Mouse (Mus musculus) megakaryocyte progenitor cell, adult 5-6 weeks (primary cell): ENCODE measurements around the gene Catsper1. TPM values are rescaled to one million over a fixed set of nuclear protein-coding genes. Genes with fewer than 3 reads are reported as not detected.
"Not testable (repeated sequence)": the region's sequence is repeated elsewhere in the genome, so short reads cannot be mapped to it uniquely, and the experiment has no call there.

Experiments used
- ATAC-seq: replicated peaks from 2 replicates; pipeline ENCODE4 v1.8.0; 2016; ENCODE audit warnings: mild to moderate bottlenecking, moderate TSS enrichment, inconsistent platforms; ENCODE audit not compliant: poor library complexity
- total RNA-seq, 2 experiments: library from RNA; stranded (forward) in 1 of 2; stranded (reverse) in 1 of 2; fragments of 157-497, 149-512 nt in 1 of 2; fragments of 200-1000 nt in 1 of 2; gene quantifications; 2 replicates each; pipeline versions ENCODE4 v1.2.3 to v1.2.4; 2015 to 2017

The Catsper1 gene
- total RNA-seq, 2 experiments from 2014 or later, result not detected

GRCm38 (mm10) chr19:5349502-5349873 lies 13.9 kb downstream of the Catsper1 start, which contains the start of gene Cst6:
Gene Cst6 (minus strand): TSS chr19:5349574.
- ATAC-seq, result not testable (repeated sequence)

- no peak for ATAC-seq
These were observed 18.1 kb downstream of the Catsper1 start for GRCm38 (mm10) chr19:5353609-5354008.

DNA sequence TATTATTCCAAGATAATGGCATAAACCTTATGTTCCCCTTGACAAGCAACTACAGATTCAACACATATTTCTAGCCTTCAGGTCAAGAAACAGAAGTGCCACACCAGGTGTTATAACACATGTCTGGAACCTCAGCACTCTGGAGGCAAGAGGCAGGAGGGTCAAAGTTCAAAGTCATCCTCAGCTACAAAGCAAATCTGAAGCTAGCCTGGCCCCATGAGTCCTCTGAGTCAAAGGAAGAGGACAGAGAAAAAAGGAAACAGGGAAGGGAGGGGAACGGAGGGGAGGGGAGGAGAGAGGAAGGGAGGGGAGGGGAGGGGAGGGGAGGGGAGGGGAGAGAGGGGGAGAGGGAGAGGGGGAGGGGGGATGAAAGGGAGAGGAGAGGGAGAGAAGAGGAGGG lies 20.5 kb downstream of the Catsper1 start:
- ATAC-seq, result no peak

DNA sequence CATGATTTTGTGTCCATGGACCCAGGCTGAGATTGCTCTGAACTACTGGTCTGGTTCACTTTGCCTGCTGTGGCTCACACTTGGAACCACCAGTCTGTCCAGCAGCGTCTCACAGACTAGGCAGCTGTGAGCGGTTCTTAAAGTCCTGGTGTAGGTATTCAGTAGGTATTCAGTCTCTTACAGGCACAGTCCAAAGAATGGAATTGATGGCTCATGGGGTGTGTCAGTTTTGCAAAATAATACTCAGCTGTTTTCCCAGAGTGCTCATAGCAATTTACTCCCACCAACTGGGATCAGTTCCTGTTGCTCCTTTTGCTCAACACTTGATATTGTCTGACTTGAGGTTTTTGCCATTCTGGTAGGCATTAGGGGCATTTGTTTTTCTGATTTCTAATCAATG lies 26.6 kb downstream of the Catsper1 start:
- no peak for ATAC-seq

GRCm38 (mm10) chr19:5364124-5364523 lies 28.6 kb downstream of the Catsper1 start:
- ATAC-seq, result no peak

GRCm38 (mm10) chr19:5365751-5366150 lies 30.2 kb downstream of the Catsper1 start:
- ATAC-seq, result no peak

- peak; percentile 73 for ATAC-seq
These were observed 30.9 kb downstream of the Catsper1 start, which contains the start of gene Eif1ad for GRCm38 (mm10) chr19:5366175-5367052. Gene Eif1ad (plus strand): TSS chr19:5366741.

GRCm38 (mm10) chr19:5367053-5367359 lies 31.5 kb downstream of the Catsper1 start, which contains the start of gene Banf1:
Gene Banf1 (minus strand): TSS chr19:5367168.
- ATAC-seq, result no peak

DNA sequence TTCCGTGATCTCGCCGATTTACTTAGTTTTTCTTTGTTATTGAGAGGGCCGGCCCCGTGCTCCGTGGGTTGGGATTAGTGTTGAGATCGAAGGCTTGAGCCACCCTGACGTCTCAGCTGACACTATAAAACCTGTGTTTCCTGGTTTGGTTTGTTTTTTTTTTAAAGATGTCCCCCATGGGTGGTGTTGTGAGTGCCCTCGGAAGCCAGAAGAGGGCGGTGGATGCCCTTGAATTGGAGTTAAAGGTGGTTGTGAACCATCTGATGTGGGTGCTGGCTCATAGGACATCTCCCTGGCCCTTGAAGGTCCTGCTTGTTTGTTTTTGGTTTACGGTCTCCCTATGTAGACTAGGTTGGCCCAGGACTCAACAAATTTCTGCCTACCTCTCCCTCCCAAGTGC lies 31.9 kb downstream of the Catsper1 start:
- peak; percentile 28; the same call in 1 of the 2 replicates for ATAC-seq

GRCm38 (mm10) chr19:5370932-5371331 lies 35.4 kb downstream of the Catsper1 start:
- no peak for ATAC-seq

DNA sequence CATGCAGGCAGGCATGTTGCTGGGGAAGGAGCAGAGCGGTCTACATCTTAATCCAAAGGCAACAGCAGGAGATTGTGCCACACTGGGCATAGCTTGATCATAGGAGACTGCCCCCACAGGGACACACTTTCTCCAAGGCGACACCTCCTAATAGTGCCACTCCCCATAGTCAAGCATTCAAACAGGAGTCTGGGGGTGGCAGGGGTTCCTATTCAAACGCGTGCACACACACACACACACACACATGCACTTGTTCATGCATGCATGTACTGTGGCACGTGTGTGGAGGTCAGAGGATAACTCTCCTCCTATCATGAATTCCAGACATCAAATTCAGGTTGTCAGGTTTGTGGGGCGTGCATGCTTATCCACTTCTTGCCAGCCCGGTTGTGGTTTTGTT lies 37.2 kb downstream of the Catsper1 start:
- no peak for ATAC-seq

GRCm38 (mm10) chr19:5374177-5374576 lies 38.6 kb downstream of the Catsper1 start:
- ATAC-seq, result no peak

GRCm38 (mm10) chr19:5374748-5375147 lies 39.2 kb downstream of the Catsper1 start:
- ATAC-seq, result no peak

- ATAC-seq, result no peak
These were observed 41.9 kb downstream of the Catsper1 start for GRCm38 (mm10) chr19:5377446-5377845.

DNA sequence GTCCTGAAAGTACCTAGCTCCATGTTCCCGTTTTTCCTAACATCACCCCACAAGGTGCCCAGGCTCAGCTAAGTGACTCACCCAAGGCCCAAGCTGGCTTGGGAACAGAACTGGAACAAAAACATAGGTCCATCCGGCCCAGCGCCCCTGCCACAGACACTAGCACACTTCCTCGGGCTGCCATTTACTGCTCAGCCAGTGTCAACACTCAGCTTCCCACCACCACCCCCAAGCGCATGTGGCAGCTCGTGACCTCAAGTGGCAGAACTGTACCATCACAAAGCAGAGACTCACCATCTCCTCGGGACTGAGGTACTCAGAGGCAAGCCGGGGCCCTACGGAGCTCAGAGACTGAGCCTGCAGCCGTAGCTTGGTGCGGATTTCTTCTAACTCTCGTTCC lies 47.8 kb downstream of the Catsper1 start:
- ATAC-seq, result no peak

GRCm38 (mm10) chr19:5384715-5385114 lies 49.2 kb downstream of the Catsper1 start:
- ATAC-seq, result no peak

DNA sequence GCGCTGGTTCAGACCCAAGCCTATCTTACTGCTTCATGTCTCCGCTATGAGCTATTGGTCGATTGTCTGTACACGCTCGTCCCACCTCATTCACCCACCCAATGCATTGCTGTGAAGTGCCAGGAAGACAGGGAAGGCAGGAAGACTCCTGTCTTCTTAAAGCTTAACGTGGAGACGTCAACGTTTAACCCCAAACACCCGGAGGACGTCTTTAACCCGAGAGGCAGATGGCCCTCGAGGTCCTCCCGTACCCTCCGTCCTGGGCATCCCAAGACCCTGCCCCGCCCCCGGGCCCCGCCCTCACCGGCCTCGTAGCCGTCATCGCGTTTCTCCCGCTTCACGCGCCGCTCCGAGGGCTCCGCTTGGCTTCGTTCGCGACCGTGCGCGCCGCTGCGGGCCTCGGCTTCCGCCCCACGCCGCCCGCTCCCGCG lies 52.5 kb downstream of the Catsper1 start:
- no peak for ATAC-seq

DNA sequence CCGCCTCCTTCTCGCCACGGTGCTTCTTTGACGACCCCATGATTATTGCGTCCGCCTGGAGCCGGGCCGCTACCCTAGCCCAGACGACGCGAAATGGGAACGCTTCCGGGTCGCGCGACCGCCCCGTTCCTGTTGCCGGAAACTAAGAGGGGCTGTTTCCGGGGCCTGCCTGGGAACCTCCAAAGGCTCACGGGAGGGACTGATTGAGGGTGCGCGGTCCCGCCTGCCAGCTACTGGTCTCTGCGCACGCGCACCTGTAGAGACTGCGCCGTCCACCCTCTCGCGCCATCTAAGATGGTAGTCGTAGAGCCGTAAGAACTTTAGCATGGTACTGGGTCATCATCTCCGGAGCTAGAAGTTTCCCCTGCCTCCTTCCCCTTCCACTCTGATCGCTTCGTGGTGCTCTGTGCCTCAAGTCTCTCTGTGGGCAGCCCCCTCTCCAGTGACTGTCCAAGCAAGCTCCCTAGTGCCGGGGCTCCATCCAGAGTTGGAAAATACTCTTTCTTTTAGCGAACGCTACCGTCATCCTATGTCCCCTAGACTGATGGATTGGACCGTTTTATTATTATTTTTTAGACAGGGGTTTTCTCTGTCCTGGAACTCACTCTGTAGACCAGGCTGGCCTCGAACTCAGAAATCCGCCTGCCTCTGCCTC lies 53.2 kb downstream of the Catsper1 start, which contains the start of gene Sart1:
TSS of gene Sart1 (minus strand) at position 116 of the 655 bp plus-strand sequence.
- peak; percentile 90 for ATAC-seq

DNA sequence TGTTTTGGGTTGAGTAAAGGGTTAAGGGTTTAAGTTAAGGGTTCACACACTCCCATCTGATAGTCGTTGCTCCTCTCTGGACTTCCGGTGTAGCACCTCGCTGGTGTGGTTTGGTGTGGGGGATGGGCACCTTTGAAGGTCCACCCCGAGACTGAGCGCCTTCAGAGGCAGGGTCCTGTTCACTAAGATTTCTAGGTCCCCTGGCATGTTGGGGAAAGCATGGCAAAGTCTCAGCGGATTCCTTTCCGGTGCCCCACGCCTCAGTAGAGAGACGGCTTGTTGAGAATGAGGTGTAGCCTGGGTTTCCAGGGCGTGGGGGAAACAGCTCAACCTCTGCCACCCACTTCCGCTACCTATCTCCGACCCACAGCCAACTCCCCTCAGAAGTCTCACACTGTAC lies 54.1 kb downstream of the Catsper1 start:
- ATAC-seq, result peak; percentile 67

DNA sequence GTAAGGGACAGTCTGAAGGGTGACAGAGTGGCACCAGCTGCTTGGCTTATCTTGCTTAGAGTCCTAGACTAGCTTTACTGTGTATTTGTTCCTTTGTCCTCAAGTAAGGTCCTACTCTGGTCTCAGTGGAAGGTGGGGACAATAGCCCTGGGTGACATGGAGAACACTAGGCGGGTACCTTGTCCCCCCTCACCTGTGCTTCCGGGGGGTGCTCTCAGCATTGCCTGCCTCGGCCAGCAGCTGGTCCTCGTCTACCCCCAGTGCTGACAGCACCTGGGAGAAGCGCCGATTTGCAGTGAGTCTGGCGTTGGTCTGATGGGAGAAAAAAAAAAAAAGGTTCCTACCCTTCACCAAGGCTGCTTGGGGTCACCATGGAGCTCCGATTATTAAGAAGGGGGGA lies 54.9 kb downstream of the Catsper1 start:
- no peak for ATAC-seq

DNA sequence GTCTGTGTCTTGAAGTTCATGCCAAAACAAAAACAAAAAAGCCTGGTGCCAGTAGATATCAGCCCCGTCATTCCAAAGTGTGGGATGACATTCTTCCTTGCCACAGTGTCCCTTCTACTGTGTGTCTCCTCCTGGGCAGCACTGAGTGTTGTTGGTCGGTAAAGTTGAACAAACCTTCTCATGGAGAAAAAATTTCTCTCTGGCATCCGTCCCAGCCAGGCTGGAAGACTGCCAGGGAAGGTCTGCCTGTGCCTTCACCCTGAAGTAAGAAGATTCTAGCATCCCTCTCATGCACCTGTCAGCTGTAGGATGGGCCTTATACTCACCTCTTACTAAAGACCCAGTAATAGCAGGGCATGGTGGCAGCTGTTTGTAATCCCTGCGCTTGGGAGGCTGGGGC lies 57.4 kb downstream of the Catsper1 start:
- no peak for ATAC-seq
